Mouse (Mus musculus): ENCODE data around the gene Otulin.

- no peak for TF ChIP-seq POLR2A (IDR thresholded peaks at IDR 0.05; ENCODE audit: extremely low read depth, insufficient read depth, low read length)
- TF ChIP-seq CTCF (IDR thresholded peaks at IDR 0.05; ENCODE audit: low read depth, low read length) = no peak
Measured at GRCm38 (mm10) chr15:27659143-27659542, 28.6 kb upstream of the Otulin start.

All from liver, adult 2 months (tissue).